Mouse (Mus musculus): Measurements from ENCODE around the gene Cemip2. TPM values are rescaled to one million over a fixed set of nuclear protein-coding genes. Genes with fewer than 3 reads are reported as not detected.

Cemip2 gene
- polyA plus RNA-seq, 1 experiment from 2014 or later, result 14.1 TPM

DNA sequence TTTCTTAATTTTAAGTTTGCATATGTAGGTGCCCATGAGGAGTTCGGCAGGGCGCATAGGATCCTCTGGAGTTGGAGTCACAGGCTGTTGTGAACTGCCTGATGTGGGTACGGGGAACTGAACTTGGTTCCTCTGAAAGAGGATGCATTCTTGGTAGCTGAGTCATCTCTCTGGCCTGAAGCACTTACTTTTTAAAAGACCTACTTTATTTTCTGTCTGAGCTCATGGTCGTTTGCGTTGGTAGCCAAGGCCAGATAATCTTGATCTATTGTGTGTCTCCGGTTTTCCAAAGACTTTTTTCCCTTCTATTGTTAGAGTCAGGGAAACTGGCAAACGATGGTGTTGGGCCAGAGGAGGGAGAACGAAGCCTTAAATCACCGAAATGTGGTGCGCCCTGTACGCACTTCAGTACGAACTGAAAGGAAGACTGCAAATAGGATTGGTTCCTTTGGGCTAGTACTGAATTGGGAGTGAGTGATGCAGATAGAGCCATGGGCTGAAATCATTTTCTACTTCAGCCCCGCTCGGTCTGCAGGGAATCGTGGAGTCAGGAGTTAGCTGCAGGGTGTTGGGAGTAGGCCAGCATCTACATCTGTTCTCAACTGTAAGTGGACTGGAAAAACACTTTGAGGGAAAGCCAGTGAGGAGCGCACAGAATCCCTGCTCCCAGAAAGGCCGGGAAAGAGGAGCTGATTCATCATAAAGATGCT lies 40.1 kb upstream of the Cemip2 start:
- Histone ChIP-seq H3K9ac (ENCODE audit: low read depth, low read length) (no peak overlapping the region), H3K36me3 (ENCODE audit: insufficient read depth, low read length) (no peaks in the 10 kb centered on the region), H3K4me2 (ENCODE audit: low read length) (peak overlapping the region; percentile 28), H3K4me3 (replicated peaks; ENCODE audit: low read depth, low read length) (no peak overlapping the region), H3K27ac (peak overlapping the region; percentile 79), H3K4me1 (replicated peaks; ENCODE audit: insufficient read depth, low read length) (no peaks in the 10 kb centered on the region; the same call in 1 of the 2 replicates), H3K9me3 (replicated peaks; ENCODE audit: low read length) (no peaks in the 10 kb centered on the region), H3K27me3 (ENCODE audit: insufficient read depth, low read length) (no peaks in the 10 kb centered on the region)
- WGBS, result 45% methylated on average over 17 of the region's 17 CpGs
- no peak for TF ChIP-seq CTCF (IDR thresholded peaks at IDR 0.05; ENCODE audit: low read depth)
- DNase-seq (ENCODE audit: low spot score) (peak; percentile 78), ATAC-seq (replicated peaks; ENCODE audit: low FRiP score, low read depth) (peak; percentile 33; the same call in 1 of the 2 replicates)

- Histone ChIP-seq H3K27me3 (ENCODE audit: insufficient read depth, low read length) (no peaks in the 10 kb centered on the region), H3K27ac (peak overlapping the region; percentile 79), H3K4me2 (ENCODE audit: low read length) (peak overlapping the region; percentile 28; the same call in 1 of the 2 replicates), H3K4me3 (replicated peaks; ENCODE audit: low read depth, low read length) (no peak overlapping the region), H3K9me3 (replicated peaks; ENCODE audit: low read length) (no peaks in the 10 kb centered on the region), H3K4me1 (replicated peaks; ENCODE audit: insufficient read depth, low read length) (no peaks in the 10 kb centered on the region; the same call in 1 of the 2 replicates), H3K36me3 (ENCODE audit: insufficient read depth, low read length) (no peaks in the 10 kb centered on the region), H3K9ac (ENCODE audit: low read depth, low read length) (no peak overlapping the region)
- WGBS, result 89% methylated on average over 18 of the region's 18 CpGs
- no peak for TF ChIP-seq CTCF (IDR thresholded peaks at IDR 0.05; ENCODE audit: low read depth)
- DNase-seq (ENCODE audit: low spot score) (no peak), ATAC-seq (replicated peaks; ENCODE audit: low FRiP score, low read depth) (no peak)
Observed at GRCm38 (mm10) chr19:21738591-21739280, 39.4 kb upstream of the Cemip2 start.

- Histone ChIP-seq H3K4me1 (replicated peaks; ENCODE audit: insufficient read depth, low read length) (no peaks in the 10 kb centered on the region; the same call in 1 of the 2 replicates), H3K4me2 (ENCODE audit: low read length) (no peak overlapping the region), H3K36me3 (ENCODE audit: insufficient read depth, low read length) (no peaks in the 10 kb centered on the region), H3K4me3 (replicated peaks; ENCODE audit: low read depth, low read length) (no peak overlapping the region), H3K27ac (no peak overlapping the region), H3K9ac (ENCODE audit: low read depth, low read length) (no peak overlapping the region), H3K9me3 (replicated peaks; ENCODE audit: low read length) (no peaks in the 10 kb centered on the region), H3K27me3 (ENCODE audit: insufficient read depth, low read length) (no peaks in the 10 kb centered on the region)
- 94% methylated on average over 12 of the region's 12 CpGs for WGBS
- no peak for TF ChIP-seq CTCF (IDR thresholded peaks at IDR 0.05; ENCODE audit: low read depth)
- ATAC-seq (replicated peaks; ENCODE audit: low FRiP score, low read depth) (no peak), DNase-seq (ENCODE audit: low spot score) (no peak)
Observed at GRCm38 (mm10) chr19:21742138-21742537, 36.0 kb upstream of the Cemip2 start.

DNA sequence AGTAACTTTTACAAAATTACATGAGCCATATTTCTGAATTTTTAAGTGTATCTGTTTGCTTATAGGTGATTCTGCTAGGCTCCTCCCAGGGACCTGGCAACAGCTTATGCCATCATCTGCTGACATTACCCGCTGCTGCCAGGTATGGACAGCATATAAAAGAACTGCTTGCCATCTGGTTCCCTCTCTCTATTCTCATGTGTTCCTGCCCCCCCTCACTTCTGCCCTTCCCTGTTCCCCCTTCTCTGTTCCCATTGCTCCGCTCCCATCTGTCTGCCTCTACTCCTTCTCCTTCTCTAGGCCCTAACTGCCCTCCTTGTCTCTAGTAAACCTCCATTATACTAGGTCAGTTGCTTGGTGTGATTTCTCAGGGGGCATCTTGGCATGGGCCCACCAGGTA lies 32.6 kb upstream of the Cemip2 start:
- Histone ChIP-seq H3K4me1 (replicated peaks; ENCODE audit: insufficient read depth, low read length) (no peaks in the 10 kb centered on the region), H3K27ac (no peak overlapping the region), H3K4me3 (replicated peaks; ENCODE audit: low read depth, low read length) (no peak overlapping the region), H3K4me2 (ENCODE audit: low read length) (no peak overlapping the region), H3K36me3 (ENCODE audit: insufficient read depth, low read length) (no peaks in the 10 kb centered on the region), H3K9me3 (replicated peaks; ENCODE audit: low read length) (no peaks in the 10 kb centered on the region), H3K9ac (ENCODE audit: low read depth, low read length) (no peak overlapping the region), H3K27me3 (ENCODE audit: insufficient read depth, low read length) (no peaks in the 10 kb centered on the region)
- no peak for TF ChIP-seq CTCF (IDR thresholded peaks at IDR 0.05; ENCODE audit: low read depth)
- DNase-seq (ENCODE audit: low spot score) (no peak), ATAC-seq (replicated peaks; ENCODE audit: low FRiP score, low read depth) (no peak)
- 97% methylated on average over 2 of the region's 2 CpGs for WGBS

DNA sequence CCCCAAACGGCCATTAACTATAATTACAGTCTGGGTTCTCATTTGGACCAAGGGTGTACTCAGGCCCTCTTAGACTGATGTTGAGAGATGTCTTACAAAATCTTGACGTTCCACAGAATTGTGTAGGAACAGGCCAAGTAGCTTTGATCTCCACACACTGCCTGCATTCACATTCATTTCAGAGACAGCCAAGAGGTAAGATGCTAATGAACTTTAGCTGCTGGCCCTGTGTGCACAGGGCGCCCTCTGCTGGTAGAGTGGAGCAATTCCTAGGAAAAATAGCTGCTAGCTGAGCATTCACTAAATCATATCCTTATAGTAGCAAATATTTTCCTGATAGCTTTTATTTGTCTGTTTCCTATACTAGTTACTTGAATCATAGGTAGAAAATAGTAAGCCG lies 30.8 kb upstream of the Cemip2 start:
- Histone ChIP-seq H3K4me3 (replicated peaks; ENCODE audit: low read depth, low read length) (no peak overlapping the region), H3K9ac (ENCODE audit: low read depth, low read length) (no peak overlapping the region), H3K36me3 (ENCODE audit: insufficient read depth, low read length) (no peaks in the 10 kb centered on the region), H3K27me3 (ENCODE audit: insufficient read depth, low read length) (no peaks in the 10 kb centered on the region), H3K4me1 (replicated peaks; ENCODE audit: insufficient read depth, low read length) (no peaks in the 10 kb centered on the region), H3K27ac (no peak overlapping the region), H3K4me2 (ENCODE audit: low read length) (no peak overlapping the region), H3K9me3 (replicated peaks; ENCODE audit: low read length) (no peaks in the 10 kb centered on the region)
- DNase-seq (ENCODE audit: low spot score), result peak; percentile 89
- peak; percentile 98 for TF ChIP-seq CTCF (IDR thresholded peaks at IDR 0.05; ENCODE audit: low read depth)
- 12% methylated on average over 4 of the region's 4 CpGs for WGBS
- ATAC-seq (replicated peaks; ENCODE audit: low FRiP score, low read depth), result no peak

GRCm38 (mm10) chr19:21750154-21750553 lies 28.0 kb upstream of the Cemip2 start:
- Histone ChIP-seq H3K4me3 (replicated peaks; ENCODE audit: low read depth, low read length) (no peak overlapping the region), H3K4me2 (ENCODE audit: low read length) (no peak overlapping the region), H3K4me1 (replicated peaks; ENCODE audit: insufficient read depth, low read length) (no peaks in the 10 kb centered on the region), H3K9ac (ENCODE audit: low read depth, low read length) (no peak overlapping the region), H3K9me3 (replicated peaks; ENCODE audit: low read length) (no peaks in the 10 kb centered on the region), H3K27ac (no peak overlapping the region), H3K27me3 (ENCODE audit: insufficient read depth, low read length) (no peaks in the 10 kb centered on the region), H3K36me3 (ENCODE audit: insufficient read depth, low read length) (no peaks in the 10 kb centered on the region)
- WGBS, result 40% methylated on average over 2 of the region's 2 CpGs
- ATAC-seq (replicated peaks; ENCODE audit: low FRiP score, low read depth), result no peak
- no peak for TF ChIP-seq CTCF (IDR thresholded peaks at IDR 0.05; ENCODE audit: low read depth)
- DNase-seq (ENCODE audit: low spot score), result no peak
